Mouse (Mus musculus) cortical plate, adult 2 months (tissue): ENCODE data around the gene Trip10.

Source experiments
- CTCF ChIP-seq: fragments of 200-500 bp; IDR thresholded peaks from 2 replicates; pipeline ENCODE4 v1.5.1; 2011; ENCODE audit warnings: mild to moderate bottlenecking, control low read depth, low read length; ENCODE audit not compliant: insufficient read depth; ENCODE audit errors: extremely low read depth
- POLR2A ChIP-seq: fragments of 200-500 bp; IDR thresholded peaks from 2 replicates; pipeline ENCODE4 v1.6.1; 2011; ENCODE audit warnings: mild to moderate bottlenecking, low read length, control low read depth; ENCODE audit not compliant: insufficient read depth; ENCODE audit errors: extremely low read depth

- TF ChIP-seq POLR2A: no peak
- no peak for TF ChIP-seq CTCF
Measured at GRCm38 (mm10) chr17:57228873-57229272, 20.4 kb upstream of the Trip10 start.
